Mouse (Mus musculus) spleen, adult 18-20 months (tissue): ENCODE data around the gene Polr2h.

Experiments used
- DNase-seq, 2 experiments: peaks; one replicate each; pipeline ENCODE4 v3.0.0; 2022; ENCODE audit warnings: mixed read lengths in 2 of 2

Gene Polr2h

GRCm38 (mm10) chr16:20723247-20723646 is 5.8 kb downstream of the Polr2h start:
- DNase-seq = no peak

GRCm38 (mm10) chr16:20724338-20724748 is 6.9 kb downstream of the Polr2h start:
- DNase-seq = no peak

GRCm38 (mm10) chr16:20725321-20725720 is 7.9 kb downstream of the Polr2h start:
- DNase-seq = no peak

- DNase-seq = no peak
These were observed 8.3 kb downstream of the Polr2h start for GRCm38 (mm10) chr16:20725750-20726149.

- no peak for DNase-seq
These were observed 8.9 kb downstream of the Polr2h start for GRCm38 (mm10) chr16:20726384-20726783.

- no peak for DNase-seq
These were observed 12.8 kb downstream of the Polr2h start for GRCm38 (mm10) chr16:20730293-20730711.

- no peak for DNase-seq
These were observed 14.2 kb downstream of the Polr2h start for GRCm38 (mm10) chr16:20731688-20732087.

GRCm38 (mm10) chr16:20732251-20732924 is 14.9 kb downstream of the Polr2h start:
- no peak for DNase-seq

- no peak for DNase-seq
These were observed 15.7 kb downstream of the Polr2h start, which contains the start of gene Chrd for GRCm38 (mm10) chr16:20732925-20733730. Gene Chrd, plus strand, starts transcription at chr16:20733127.

GRCm38 (mm10) chr16:20733731-20734730 is 16.6 kb downstream of the Polr2h start, which contains the start of gene Thpo:
Gene Thpo, minus strand, starts transcription at chr16:20734511.
- DNase-seq = no peak

GRCm38 (mm10) chr16:20735651-20736050 is 18.2 kb downstream of the Polr2h start:
- DNase-seq = no peak

- DNase-seq = no peak
These were observed 18.7 kb downstream of the Polr2h start for GRCm38 (mm10) chr16:20736168-20736567.

GRCm38 (mm10) chr16:20736823-20737222 is 19.4 kb downstream of the Polr2h start:
- no peak for DNase-seq

- DNase-seq = no peak
These were observed 22.4 kb downstream of the Polr2h start for GRCm38 (mm10) chr16:20739845-20740244.

GRCm38 (mm10) chr16:20746641-20747040 is 29.2 kb downstream of the Polr2h start:
- DNase-seq = no peak

- no peak for DNase-seq
These were observed 33.1 kb downstream of the Polr2h start for GRCm38 (mm10) chr16:20750518-20750917.

- no peak for DNase-seq
These were observed 38.6 kb downstream of the Polr2h start for GRCm38 (mm10) chr16:20756052-20756451.

GRCm38 (mm10) chr16:20757385-20757784 is 39.9 kb downstream of the Polr2h start:
- no peak for DNase-seq

- DNase-seq = peak in 1 of 2 experiments; percentile 40
These were observed 44.2 kb downstream of the Polr2h start for GRCm38 (mm10) chr16:20761681-20762080.

- peak; percentile 10 to 63 for DNase-seq
These were observed 47.8 kb downstream of the Polr2h start for GRCm38 (mm10) chr16:20765244-20765643.
